Mouse (Mus musculus) ES-Bruce4 (cell line): ENCODE data around the gene March7. TPM values are rescaled to one million over a fixed set of nuclear protein-coding genes. Genes with fewer than 3 reads are reported as not detected.
A peak's percentile ranks its signal among the peaks of the same experiment; 100 is the strongest.

Experiments
- H3K27ac ChIP-seq: 2 replicates; pipeline ENCODE4 v1.5.1; 2012; ENCODE audit warnings: low read length, inconsistent platforms; ENCODE audit not compliant: insufficient read depth
- H3K27me3 ChIP-seq: 2 replicates; pipeline ENCODE4 v1.6.1; 2012; ENCODE audit warnings: mild to moderate bottlenecking, low read length, inconsistent platforms; ENCODE audit not compliant: control insufficient read depth, poor library complexity, insufficient read depth, severe bottlenecking
- H3K36me3 ChIP-seq: 2 replicates; pipeline ENCODE4 v1.6.1; 2012; ENCODE audit warnings: inconsistent platforms, mild to moderate bottlenecking, low read length, moderate library complexity; ENCODE audit not compliant: control insufficient read depth, poor library complexity, insufficient read depth, severe bottlenecking
- H3K4me1 ChIP-seq: one replicate; pipeline ENCODE4 v1.8.1; 2011; ENCODE audit warnings: low read length; ENCODE audit not compliant: control insufficient read depth, insufficient read depth
- H3K4me3 ChIP-seq: 2 replicates; pipeline ENCODE4 v1.5.1; 2011; ENCODE audit warnings: low read depth, mild to moderate bottlenecking, low read length
- H3K9ac ChIP-seq: 2 replicates; pipeline ENCODE4 v1.6.1; 2012; ENCODE audit warnings: low read depth, mild to moderate bottlenecking, inconsistent platforms; ENCODE audit not compliant: poor library complexity, severe bottlenecking
- H3K9me3 ChIP-seq: replicated peaks from 2 replicates; pipeline ENCODE4 v1.6.1; 2012; ENCODE audit warnings: mild to moderate bottlenecking, low read length, inconsistent platforms; ENCODE audit not compliant: control insufficient read depth, poor library complexity, insufficient read depth, severe bottlenecking
- CTCF ChIP-seq: IDR thresholded peaks from one replicate; pipeline ENCODE4 v1.8.1; 2011; ENCODE audit warnings: low read depth, low read length
- EP300 ChIP-seq: IDR thresholded peaks from 2 replicates; pipeline ENCODE4 v1.6.1; 2011; ENCODE audit warnings: low read depth, low read length; ENCODE audit not compliant: insufficient read depth
- POLR2A ChIP-seq: IDR thresholded peaks from one replicate; pipeline ENCODE4 v1.8.1; 2011; ENCODE audit warnings: low read length; ENCODE audit not compliant: insufficient read depth
- polyA plus RNA-seq: library from polyadenylated mRNA; stranded (reverse); fragments of >200 nt; gene quantifications from 2 replicates; pipeline ENCODE4 v1.2.4, GENCODE M21; 2011; ENCODE audit warnings: low read depth; ENCODE audit not compliant: missing spikeins, insufficient read depth, insufficient read length

Gene March7
- polyA plus RNA-seq, 1 experiment, result 183 TPM

- no peak for TF ChIP-seq EP300
- no peak for TF ChIP-seq CTCF
- no peak for TF ChIP-seq POLR2A
- no peak overlapping the region for H3K27ac ChIP-seq
Observed at GRCm38 (mm10) chr2:60267567-60267966, 57.9 kb downstream of the March7 start.

GRCm38 (mm10) chr2:60269856-60270479, 60.3 kb downstream of the March7 start:
- Histone ChIP-seq H3K4me3 (no peak overlapping the region), H3K4me1 (peaks cover 2% of the 10 kb centered on the region)
- no peak for TF ChIP-seq CTCF
- no peak for TF ChIP-seq EP300

More at GRCm38 (mm10) chr2:60267567-60267966, 57.9 kb downstream of the March7 start:
- H3K27me3 ChIP-seq, result no peaks in the 10 kb centered on the region
- H3K9ac ChIP-seq, result no peak overlapping the region
- H3K4me1 ChIP-seq, result peaks cover 2% of the 10 kb centered on the region
- H3K9me3 ChIP-seq, result 0 out of 2 replicates have a peak, but pooled peaks cover 6% of the 10 kb centered on the region
- H3K36me3 ChIP-seq, result no peaks in the 10 kb centered on the region
- H3K4me3 ChIP-seq, result no peak overlapping the region; the same call in 1 of the 2 replicates

GRCm38 (mm10) chr2:60278627-60279026, 68.9 kb downstream of the March7 start:
- Histone ChIP-seq H3K27me3 (no peaks in the 10 kb centered on the region), H3K27ac (no peak overlapping the region), H3K9me3 (no peaks in the 10 kb centered on the region), H3K36me3 (no peaks in the 10 kb centered on the region), H3K4me3 (no peak overlapping the region), H3K9ac (no peak overlapping the region), H3K4me1 (no peaks in the 10 kb centered on the region)
- TF ChIP-seq EP300 (no peak), POLR2A (no peak), CTCF (no peak)

More at GRCm38 (mm10) chr2:60269856-60270479, 60.3 kb downstream of the March7 start:
- Histone ChIP-seq H3K27me3 (no peaks in the 10 kb centered on the region), H3K36me3 (no peaks in the 10 kb centered on the region), H3K27ac (no peak overlapping the region), H3K9ac (no peak overlapping the region), H3K9me3 (0 out of 2 replicates have a peak, but pooled peaks cover 6% of the 10 kb centered on the region)

- Histone ChIP-seq H3K9ac (no peak overlapping the region), H3K9me3 (no peaks in the 10 kb centered on the region), H3K36me3 (no peaks in the 10 kb centered on the region), H3K4me1 (no peaks in the 10 kb centered on the region), H3K4me3 (no peak overlapping the region), H3K27me3 (peaks cover 5% of the 10 kb centered on the region), H3K27ac (no peak overlapping the region)
- TF ChIP-seq POLR2A (no peak), CTCF (no peak), EP300 (no peak)
Observed at GRCm38 (mm10) chr2:60282625-60283024, 72.9 kb downstream of the March7 start.

- no peaks in the 10 kb centered on the region for H3K36me3 ChIP-seq
- no peak for TF ChIP-seq CTCF
- no peak for TF ChIP-seq POLR2A
- TF ChIP-seq EP300, result no peak
- H3K27me3 ChIP-seq, result peaks cover 5% of the 10 kb centered on the region
- peak overlapping the region; percentile 66 for H3K4me3 ChIP-seq
- no peaks in the 10 kb centered on the region for H3K9me3 ChIP-seq
- H3K4me1 ChIP-seq, result no peaks in the 10 kb centered on the region
- no peak overlapping the region for H3K27ac ChIP-seq
- H3K9ac ChIP-seq, result peak overlapping the region; percentile 16; the same call in 1 of the 2 replicates
Observed at GRCm38 (mm10) chr2:60283208-60283750, 73.6 kb downstream of the March7 start.

GRCm38 (mm10) chr2:60283751-60284466, 74.2 kb downstream of the March7 start:
- H3K4me1 ChIP-seq, result no peaks in the 10 kb centered on the region
- no peaks in the 10 kb centered on the region for H3K36me3 ChIP-seq
- no peak for TF ChIP-seq CTCF
- TF ChIP-seq POLR2A, result no peak
- TF ChIP-seq EP300, result no peak
- no peak overlapping the region for H3K27ac ChIP-seq
- H3K27me3 ChIP-seq, result peaks cover 5% of the 10 kb centered on the region
- H3K9ac ChIP-seq, result peak overlapping the region; percentile 16; the same call in 1 of the 2 replicates
- peak overlapping the region; percentile 66 for H3K4me3 ChIP-seq
- H3K9me3 ChIP-seq, result no peaks in the 10 kb centered on the region
